Mouse (Mus musculus): ENCODE measurements around the gene Gm10338. TPM values are rescaled to one million over a fixed set of nuclear protein-coding genes. Genes with fewer than 3 reads are reported as not detected.
"Not testable (repeated sequence)": the region's sequence is repeated elsewhere in the genome, so short reads cannot be mapped to it uniquely, and the experiment has no call there.

Gm10338 gene
- polyA plus RNA-seq (2011; ENCODE audit: insufficient read length, low read depth, missing spikeins) = not detected in 2 replicates

GRCm38 (mm10) chr14:7595492-7595891 is at the start of gene Gm10338:
Gene Gm10338 (minus strand): TSS chr14:7595592.
- not testable (repeated sequence) for H3K4me1 ChIP-seq (ENCODE audit: control insufficient read depth, insufficient read depth, low read length); H3K27ac ChIP-seq (ENCODE audit: insufficient read depth, low read length); H3K4me3 ChIP-seq (ENCODE audit: insufficient read depth, low read length)

DNA sequence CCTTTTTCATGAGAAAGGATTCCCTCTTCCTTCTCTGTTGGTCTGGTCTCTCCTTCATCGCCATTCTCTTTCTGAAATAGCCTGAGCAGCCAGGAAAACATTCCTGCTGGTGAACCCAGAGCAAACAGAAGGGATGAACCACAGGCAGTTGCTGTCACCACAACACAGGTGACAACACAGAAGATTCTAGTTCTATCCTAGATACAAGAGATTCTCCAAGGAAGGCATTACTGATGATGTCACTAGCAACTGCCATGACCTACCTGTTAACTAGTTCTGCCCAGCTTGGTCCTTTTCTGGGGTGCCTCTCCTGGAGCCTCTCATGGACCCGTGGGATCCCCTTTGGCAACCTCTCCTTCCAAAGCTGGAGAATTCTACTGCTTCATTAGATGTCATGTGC is 48.5 kb upstream of the Gm10338 start, which contains the start of gene Gm10128:
Gene Gm10128, minus strand, starts transcription at position 101 of the 400 bp plus-strand sequence.
- H3K4me3 ChIP-seq (ENCODE audit: insufficient read depth, low read length); H3K27ac ChIP-seq (ENCODE audit: insufficient read depth, low read length): not testable (repeated sequence)

DNA sequence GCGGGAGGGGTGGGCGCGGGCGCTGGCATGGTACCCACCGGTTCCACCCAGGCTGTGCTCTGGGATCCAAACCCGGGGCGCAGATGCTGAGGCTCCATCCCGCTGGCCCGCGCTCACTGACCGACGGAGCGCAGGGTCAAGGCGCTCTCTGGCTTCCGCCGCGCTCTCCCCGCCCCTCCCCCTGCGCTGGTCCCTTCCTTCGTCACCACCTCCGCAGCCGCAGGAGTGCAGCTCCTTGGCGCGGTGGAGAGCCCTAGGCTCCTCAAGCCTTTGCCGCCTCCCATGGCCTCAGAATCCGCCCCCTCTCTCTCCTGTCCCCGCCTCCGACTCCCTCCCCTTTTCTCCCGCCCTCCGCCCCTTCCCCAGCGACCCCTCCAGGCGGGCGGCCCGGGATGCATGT is 27.0 kb downstream of the Gm10338 start, which contains the start of gene Gm3558:
Gene Gm3558, minus strand, starts transcription at position 185 of the 400 bp plus-strand sequence.
- H3K4me1 ChIP-seq (ENCODE audit: control insufficient read depth, insufficient read depth, low read length); H3K27ac ChIP-seq (ENCODE audit: insufficient read depth, low read length): not testable (repeated sequence)
- H3K4me3 ChIP-seq (ENCODE audit: insufficient read depth, low read length) = peak within 1 kb of the TSS; percentile 48

More for the DNA sequence above, 48.5 kb upstream of the Gm10338 start, which contains the start of gene Gm10128:
- H3K4me1 ChIP-seq (ENCODE audit: control insufficient read depth, insufficient read depth, low read length) = not testable (repeated sequence)

DNA sequence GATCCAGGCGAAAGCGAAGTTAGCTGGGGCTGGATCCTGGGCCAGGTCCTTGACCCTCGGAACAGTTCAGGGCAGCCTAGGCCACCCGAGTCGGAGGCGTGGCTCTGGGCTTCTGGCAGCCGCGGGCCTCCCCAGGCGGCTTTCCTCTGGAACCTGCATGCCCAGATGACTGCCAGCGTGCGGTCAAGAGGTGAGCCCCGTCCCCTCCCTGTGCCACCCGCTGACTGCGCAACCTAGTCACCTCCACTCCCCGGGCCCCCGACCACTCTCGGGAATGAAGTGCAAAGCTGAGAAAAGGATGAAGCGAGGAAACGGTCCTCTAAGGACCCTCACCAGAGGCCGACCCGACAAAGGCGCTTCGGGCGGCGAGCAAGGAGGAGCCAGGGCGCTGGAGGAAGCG is 27.5 kb downstream of the Gm10338 start:
- H3K27ac ChIP-seq (ENCODE audit: insufficient read depth, low read length) = not testable (repeated sequence)
- peak overlapping the region; percentile 48 for H3K4me3 ChIP-seq (ENCODE audit: insufficient read depth, low read length)

GRCm38 (mm10) chr14:7567266-7567665 is 28.1 kb downstream of the Gm10338 start:
- H3K4me3 ChIP-seq (ENCODE audit: insufficient read depth, low read length); H3K27ac ChIP-seq (ENCODE audit: insufficient read depth, low read length): not testable (repeated sequence)

More for the DNA sequence above, 27.5 kb downstream of the Gm10338 start:
- not testable (repeated sequence) for H3K4me1 ChIP-seq (ENCODE audit: control insufficient read depth, insufficient read depth, low read length)

More at GRCm38 (mm10) chr14:7567266-7567665, 28.1 kb downstream of the Gm10338 start:
- H3K4me1 ChIP-seq (ENCODE audit: control insufficient read depth, insufficient read depth, low read length) = not testable (repeated sequence)

Other genes starting within 250 kb of the Gm10338 start
- gene Gm8374, start 230.5 kb downstream of the Gm10338 start, polyA plus RNA-seq (2011; ENCODE audit: insufficient read length, low read depth, missing spikeins) = not detected in 2 replicates
- not detected in 2 replicates for gene Gm3755, start 144.7 kb downstream of the Gm10338 start, polyA plus RNA-seq (2011; ENCODE audit: insufficient read length, low read depth, missing spikeins)
- gene Gm3752, start 111.8 kb downstream of the Gm10338 start, polyA plus RNA-seq (2011; ENCODE audit: insufficient read length, low read depth, missing spikeins) = 0.58 TPM in 1 of 2 replicates, not detected in the other
- gene Gm3558, start 27.0 kb downstream of the Gm10338 start, polyA plus RNA-seq (2011; ENCODE audit: insufficient read length, low read depth, missing spikeins) = not detected in 2 replicates
- not detected in 2 replicates for gene Gm10128, start 48.4 kb upstream of the Gm10338 start, polyA plus RNA-seq (2011; ENCODE audit: insufficient read length, low read depth, missing spikeins)
- gene Gm26661, start 196.0 kb upstream of the Gm10338 start, polyA plus RNA-seq (2011; ENCODE audit: insufficient read length, low read depth, missing spikeins) = not detected in 2 replicates
- gene Flnb, start 222.4 kb upstream of the Gm10338 start, polyA plus RNA-seq (2011; ENCODE audit: insufficient read length, low read depth, missing spikeins) = 190 and 401 TPM in 2 replicates

Data from embryonic fibroblast, embryonic 13.5 days (primary cell).